Mouse (Mus musculus): ENCODE data around the gene Nanog.
"Not testable (repeated sequence)": the region's sequence is repeated elsewhere in the genome, so short reads cannot be mapped to it uniquely, and the experiment has no call there.

DNA sequence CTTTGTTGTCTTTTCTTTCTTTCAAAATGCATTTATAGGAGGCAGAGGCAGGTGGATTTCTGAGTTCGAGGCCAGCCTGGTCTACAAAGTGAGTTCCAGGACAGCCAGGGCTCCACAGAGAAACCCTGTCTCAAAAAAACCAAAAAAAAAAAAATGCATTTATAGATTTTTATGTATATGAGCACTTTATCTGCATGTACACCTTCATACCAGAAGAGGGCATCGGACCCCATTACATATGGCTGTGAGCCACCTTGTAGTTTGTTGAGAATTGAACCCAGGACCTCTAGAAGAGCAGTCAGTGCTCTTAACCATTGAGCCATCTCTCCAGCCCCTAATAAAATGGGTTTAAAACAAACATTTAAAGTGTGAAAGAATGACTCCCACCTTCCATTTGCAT is 7.7 kb upstream of the Nanog start:
- not testable (repeated sequence) for TF ChIP-seq POLR2A (IDR thresholded peaks at IDR 0.05; ENCODE audit: low read depth, low read length); CTCF (conservative IDR thresholded peaks at IDR 0.05; ENCODE audit: insufficient read depth, insufficient read length, low read depth, low read length)

All from kidney, adult 2 months (tissue).